Mouse (Mus musculus) liver, postnatal 0 days (tissue): ENCODE results near the gene D430019H16Rik.

ENCODE experiments used
- CTCF ChIP-seq: sonication (generic); IDR thresholded peaks from 2 replicates; pipeline ENCODE4 v1.5.1; 2016; ENCODE audit warnings: antibody characterized with exemption, low read depth
- EP300 ChIP-seq: IDR thresholded peaks from 2 replicates; pipeline ENCODE4 v1.6.1; 2016; ENCODE audit warnings: antibody characterized with exemption, low read depth, mild to moderate bottlenecking

DNA sequence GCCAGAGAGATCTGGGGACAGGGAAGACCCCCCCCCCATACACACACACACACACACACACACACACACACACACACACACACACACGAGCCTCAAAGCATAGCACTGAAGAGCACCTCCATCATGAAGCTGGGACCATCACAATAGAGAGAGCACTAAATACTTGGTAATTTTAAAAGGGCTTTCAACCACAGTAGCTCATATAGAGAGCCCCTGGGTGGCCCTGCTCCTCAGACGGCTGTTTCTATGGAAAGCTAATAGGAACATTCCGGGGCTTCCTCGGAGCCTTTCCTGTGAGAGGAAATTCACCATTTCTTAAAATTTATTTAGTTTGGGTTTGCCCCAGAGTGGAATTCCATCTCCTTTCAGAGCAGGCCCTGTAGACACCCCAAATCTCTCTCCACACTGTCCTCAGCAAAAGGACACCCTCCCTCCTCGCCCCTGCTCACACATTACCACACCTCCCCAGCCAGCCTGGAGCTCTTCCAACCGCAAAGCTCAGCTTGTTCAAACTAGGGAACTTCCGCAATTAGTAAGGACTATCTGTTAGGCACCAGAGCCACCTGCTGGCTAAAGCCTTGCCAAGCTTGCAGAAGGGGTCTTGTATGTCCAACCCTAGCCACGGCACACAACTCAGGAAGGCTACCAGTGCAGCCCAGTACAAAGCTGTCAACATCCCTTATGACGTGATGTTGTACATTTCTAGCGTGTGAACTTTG, 26.5 kb upstream of the D430019H16Rik start:
- TF ChIP-seq CTCF (peak; percentile 67), EP300 (no peak)
